Mouse (Mus musculus) heart, embryonic 10.5 days (tissue): ENCODE data around the gene Pibf1. TPM values are rescaled to one million over a fixed set of nuclear protein-coding genes. Genes with fewer than 3 reads are reported as not detected.

Experiments
- DNase-seq: peaks from one replicate; pipeline ENCODE4 v3.0.0-alpha.2; 2017; ENCODE audit warnings: low spot score
- H3K27ac ChIP-seq: fragments of 300-500 bp; sonication (generic); 2 replicates; pipeline ENCODE4 v1.5.1; 2016; ENCODE audit warnings: mild to moderate bottlenecking
- H3K27me3 ChIP-seq: fragments of 300-500 bp; sonication (generic); 2 replicates; pipeline ENCODE4 v1.6.1; 2016; ENCODE audit warnings: mild to moderate bottlenecking; ENCODE audit not compliant: poor library complexity, insufficient read depth, severe bottlenecking
- H3K36me3 ChIP-seq: fragments of 300-500 bp; sonication (generic); 2 replicates; pipeline ENCODE4 v1.6.1; 2016; ENCODE audit warnings: mild to moderate bottlenecking, moderate library complexity
- H3K4me1 ChIP-seq: fragments of 300-500 bp; sonication (generic); 2 replicates; pipeline ENCODE4 v1.6.1; 2016; ENCODE audit warnings: mild to moderate bottlenecking
- H3K4me3 ChIP-seq: fragments of 300-500 bp; sonication (generic); 2 replicates; pipeline ENCODE4 v1.5.1; 2016; ENCODE audit warnings: mild to moderate bottlenecking, moderate library complexity
- H3K9me3 ChIP-seq: fragments of 300-500 bp; sonication (generic); 2 replicates; pipeline ENCODE4 v1.6.1; 2016; ENCODE audit warnings: mild to moderate bottlenecking, moderate library complexity
- WGBS: fragments of 180-500 bp; shearing (Covaris S2); methylation state at CpG from one replicate; pipeline ENCODE4 v1.1.7; 2016; 5-methylcytosine and 5-hydroxymethylcytosine counted together
- polyA plus RNA-seq: library from polyadenylated mRNA; unstranded; fragments of >200 nt; fragmentation: Nextera tagmentation; extraction: Ambion mirVana; gene quantifications from 2 replicates; pipeline ENCODE4 v1.2.1, GENCODE M21; 2016

Gene Pibf1
- polyA plus RNA-seq, 1 experiment from 2014 or later = 18.5 TPM

DNA sequence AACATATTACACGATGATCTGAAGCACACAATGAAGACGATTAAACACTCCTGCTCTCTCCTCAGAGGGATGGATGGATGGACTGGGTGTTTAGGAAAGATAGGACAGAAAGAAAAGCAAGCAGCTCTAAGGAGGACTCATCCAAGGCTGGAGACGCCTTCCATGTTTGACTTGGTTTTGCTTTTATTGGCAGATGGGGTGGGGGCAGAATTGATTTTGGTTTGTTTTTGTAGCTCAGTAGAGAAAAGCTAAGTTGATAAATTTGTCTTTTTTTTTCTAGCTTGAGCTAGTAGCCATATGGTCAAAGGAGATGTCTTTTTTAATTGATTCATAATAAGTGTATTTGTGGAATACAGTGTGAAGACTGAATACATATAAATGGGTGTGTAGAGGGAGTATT is 133.8 kb downstream of the Pibf1 start:
- no peak for DNase-seq
- Histone ChIP-seq H3K27me3 (no peaks in the 10 kb centered on the region), H3K4me3 (no peak overlapping the region), H3K4me1 (no peaks in the 10 kb centered on the region), H3K36me3 (peaks cover 7% of the 10 kb centered on the region; the same call in 1 of the 2 replicates), H3K27ac (no peak overlapping the region), H3K9me3 (no peaks in the 10 kb centered on the region)
- 88% methylated on average over 3 of the region's 3 CpGs for WGBS

DNA sequence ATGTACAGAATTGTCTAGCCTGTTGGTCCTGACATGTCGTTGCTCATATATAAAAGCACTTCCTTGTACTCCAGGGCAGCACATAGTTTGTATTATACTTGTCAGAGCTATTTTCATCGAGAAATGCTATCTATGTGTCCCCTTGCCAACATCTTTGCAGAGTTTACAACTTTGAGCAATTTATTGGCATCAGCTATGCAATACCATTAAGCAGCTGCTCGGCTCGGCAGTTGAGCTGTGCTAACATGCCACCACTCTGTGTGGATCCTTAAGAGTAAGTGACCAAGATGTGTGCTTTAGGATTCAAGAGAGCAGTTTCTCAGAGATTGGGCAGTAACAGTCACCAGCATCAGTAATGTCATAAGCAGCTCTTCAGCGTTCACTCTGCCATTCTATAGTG is 137.9 kb downstream of the Pibf1 start:
- no peaks in the 10 kb centered on the region for H3K4me1 ChIP-seq
- 87% methylated on average over 5 of the region's 5 CpGs for WGBS
- DNase-seq = no peak
- peaks cover 7% of the 10 kb centered on the region; the same call in 1 of the 2 replicates for H3K36me3 ChIP-seq
- H3K9me3 ChIP-seq = no peaks in the 10 kb centered on the region
- H3K27me3 ChIP-seq = no peaks in the 10 kb centered on the region
- no peak overlapping the region for H3K4me3 ChIP-seq
- H3K27ac ChIP-seq = no peak overlapping the region

DNA sequence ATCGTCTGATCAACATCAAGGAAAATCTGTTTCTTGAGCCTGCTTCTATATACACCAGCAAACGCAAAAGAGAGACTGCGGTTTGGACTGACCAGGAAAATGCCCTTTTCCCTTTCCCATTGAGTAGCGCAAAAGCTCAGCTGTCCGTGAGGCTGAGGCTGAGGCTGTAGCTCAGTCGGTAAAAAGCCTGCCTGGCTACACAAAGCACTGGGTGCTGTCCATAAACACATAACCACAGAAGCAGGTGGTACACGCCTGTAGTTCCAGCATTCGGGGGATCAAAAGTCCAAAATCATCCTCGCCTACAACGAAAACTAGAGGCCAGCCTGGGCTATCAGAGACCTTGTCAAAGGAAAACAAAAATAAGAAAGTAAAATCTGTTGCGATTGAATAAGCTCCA is 141.3 kb downstream of the Pibf1 start:
- no peak overlapping the region for H3K27ac ChIP-seq
- H3K27me3 ChIP-seq = no peaks in the 10 kb centered on the region
- DNase-seq = no peak
- no peaks in the 10 kb centered on the region for H3K9me3 ChIP-seq
- peaks cover 13% of the 10 kb centered on the region; the same call in 1 of the 2 replicates for H3K36me3 ChIP-seq
- no peak overlapping the region for H3K4me3 ChIP-seq
- 85% methylated on average over 11 of the region's 11 CpGs for WGBS
- no peaks in the 10 kb centered on the region for H3K4me1 ChIP-seq

DNA sequence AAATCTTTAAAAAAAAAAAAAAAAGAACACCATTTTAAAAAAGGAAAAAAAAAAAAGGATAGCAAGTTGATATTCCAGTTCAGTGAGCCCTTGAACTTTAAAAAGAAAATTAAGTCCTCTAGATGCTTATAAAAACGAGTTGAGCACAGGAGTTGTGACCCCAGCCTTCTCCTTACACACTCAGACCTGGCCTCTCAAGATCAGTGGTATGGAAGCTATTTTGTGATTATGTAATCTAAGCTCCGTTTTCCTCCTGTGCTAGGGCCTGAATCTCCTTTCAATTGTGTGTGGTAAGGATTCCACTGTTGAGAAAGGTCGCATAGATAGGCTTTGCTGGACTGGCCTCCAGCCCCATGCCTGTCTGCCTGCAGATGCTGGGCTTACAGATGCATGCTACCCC is 145.3 kb downstream of the Pibf1 start:
- Histone ChIP-seq H3K4me1 (no peaks in the 10 kb centered on the region), H3K4me3 (no peak overlapping the region), H3K9me3 (no peaks in the 10 kb centered on the region), H3K27me3 (no peaks in the 10 kb centered on the region), H3K36me3 (peaks cover 17% of the 10 kb centered on the region; the same call in 1 of the 2 replicates), H3K27ac (no peak overlapping the region)
- DNase-seq = no peak
- WGBS = 64% methylated on average over 3 of the region's 3 CpGs

DNA sequence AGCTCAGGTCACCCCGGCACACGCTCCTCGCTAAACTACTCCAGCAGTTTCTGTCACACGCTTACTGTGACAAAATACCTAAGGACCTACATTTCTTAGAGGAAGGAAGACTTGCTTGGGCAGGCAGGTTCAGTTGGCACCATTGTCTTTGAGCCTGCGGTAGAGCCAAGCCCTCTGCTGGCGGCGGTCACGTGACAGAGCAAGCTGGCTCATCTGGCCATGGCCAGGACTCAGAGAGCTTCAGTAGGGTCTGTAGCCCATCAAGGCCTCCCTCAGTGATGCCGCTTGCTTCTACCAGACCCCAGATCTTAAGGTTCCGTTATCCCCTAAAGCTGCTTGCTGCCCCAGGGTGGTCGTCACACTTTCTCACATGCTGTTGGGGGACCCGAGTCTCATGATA is 162.8 kb downstream of the Pibf1 start:
- H3K27me3 ChIP-seq = no peaks in the 10 kb centered on the region
- no peaks in the 10 kb centered on the region for H3K9me3 ChIP-seq
- no peak overlapping the region for H3K4me3 ChIP-seq
- H3K36me3 ChIP-seq = no peaks in the 10 kb centered on the region
- DNase-seq = no peak
- peaks cover 6% of the 10 kb centered on the region for H3K4me1 ChIP-seq
- 87% methylated on average over 12 of the region's 12 CpGs for WGBS
- H3K27ac ChIP-seq = no peak overlapping the region

DNA sequence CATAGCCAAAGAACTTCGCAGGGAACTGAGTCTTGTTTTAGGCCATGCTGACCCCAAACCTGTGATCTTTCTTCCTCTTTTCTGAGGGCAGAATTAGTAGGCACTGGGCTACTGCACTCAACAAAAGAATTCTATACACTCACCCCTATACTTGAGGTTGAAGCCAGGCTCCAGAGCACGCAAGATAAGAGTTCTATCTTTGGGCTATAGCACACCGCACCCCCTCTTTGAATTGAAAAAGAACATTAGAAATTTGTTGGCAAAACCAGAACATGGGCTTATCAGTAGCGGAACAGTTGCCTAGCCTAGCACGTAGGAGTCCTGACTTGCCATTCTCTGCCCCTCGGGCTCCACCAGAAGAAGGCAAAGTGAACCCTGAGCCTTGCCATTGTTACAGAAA is 164.6 kb downstream of the Pibf1 start:
- Histone ChIP-seq H3K27ac (no peak overlapping the region), H3K27me3 (no peaks in the 10 kb centered on the region), H3K36me3 (no peaks in the 10 kb centered on the region), H3K4me3 (no peak overlapping the region), H3K4me1 (peaks cover 6% of the 10 kb centered on the region), H3K9me3 (no peaks in the 10 kb centered on the region)
- DNase-seq = no peak
- 69% methylated on average over 6 of the region's 6 CpGs for WGBS

DNA sequence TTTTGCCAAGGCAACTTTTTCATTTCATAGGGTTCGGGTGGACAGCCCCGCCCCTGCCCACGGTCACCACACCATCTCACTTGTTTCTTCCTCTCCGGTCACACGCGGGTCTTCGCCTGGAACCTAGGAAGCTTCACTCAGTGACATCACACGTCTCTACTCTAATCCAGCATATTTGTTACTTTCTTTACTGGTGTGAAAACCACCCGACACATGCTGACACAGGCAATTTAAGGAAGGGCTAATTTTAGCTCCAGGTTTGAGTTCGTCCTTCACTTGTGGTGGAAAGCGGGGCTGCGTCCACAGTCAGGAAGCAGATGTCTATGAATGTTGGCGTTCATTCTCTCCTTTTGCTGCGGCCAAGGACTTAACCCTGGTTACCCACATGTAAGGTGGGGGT is 166.6 kb downstream of the Pibf1 start:
- Histone ChIP-seq H3K9me3 (no peaks in the 10 kb centered on the region), H3K4me3 (no peak overlapping the region), H3K27ac (no peak overlapping the region), H3K4me1 (peaks cover 6% of the 10 kb centered on the region), H3K27me3 (no peaks in the 10 kb centered on the region), H3K36me3 (no peaks in the 10 kb centered on the region)
- DNase-seq = no peak
- 76% methylated on average over 14 of the region's 14 CpGs for WGBS

DNA sequence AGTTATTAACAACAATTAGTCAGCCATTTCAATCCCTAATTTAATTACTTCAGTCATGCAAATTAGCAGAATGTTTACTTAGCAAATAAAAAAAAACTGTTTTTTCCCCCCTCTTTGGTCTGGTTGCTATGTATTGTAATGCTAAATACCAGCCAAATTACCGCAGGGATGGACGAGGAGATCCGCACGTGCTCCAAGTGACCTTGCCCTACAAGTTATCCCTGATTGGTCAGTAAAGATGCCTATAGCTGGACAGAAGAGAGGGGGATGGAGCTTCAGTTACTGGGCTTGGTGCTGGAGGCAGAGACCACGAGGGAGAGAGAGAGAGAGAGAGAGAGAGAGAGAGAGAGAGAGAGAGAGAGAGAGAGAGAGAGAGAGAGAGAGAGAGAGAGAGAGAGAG is 167.5 kb downstream of the Pibf1 start:
- Histone ChIP-seq H3K4me3 (no peak overlapping the region), H3K36me3 (no peaks in the 10 kb centered on the region), H3K9me3 (no peaks in the 10 kb centered on the region), H3K27me3 (no peaks in the 10 kb centered on the region), H3K4me1 (peaks cover 6% of the 10 kb centered on the region), H3K27ac (no peak overlapping the region)
- 81% methylated on average over 5 of the region's 5 CpGs for WGBS
- DNase-seq = no peak

DNA sequence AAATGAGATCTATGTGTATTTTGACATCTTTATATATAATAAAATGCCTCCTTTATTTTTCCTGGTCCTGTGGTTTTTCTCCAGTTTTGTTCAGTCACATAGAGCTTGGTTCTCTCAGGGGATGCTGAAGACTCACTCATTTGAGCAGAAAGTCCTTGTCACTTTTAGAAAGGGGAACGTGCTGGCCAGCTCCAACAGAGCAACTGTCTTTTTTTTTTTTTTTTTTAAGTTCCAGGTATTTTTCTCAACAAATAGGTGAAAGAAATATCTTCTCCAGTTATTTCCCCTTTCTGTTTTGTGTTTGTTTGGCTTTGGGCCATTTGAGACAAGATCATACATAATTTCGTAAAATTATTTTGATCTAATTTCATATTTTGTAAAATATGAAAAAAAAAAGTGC is 174.8 kb downstream of the Pibf1 start:
- H3K4me1 ChIP-seq = peaks cover 5% of the 10 kb centered on the region; the same call in 1 of the 2 replicates

DNA sequence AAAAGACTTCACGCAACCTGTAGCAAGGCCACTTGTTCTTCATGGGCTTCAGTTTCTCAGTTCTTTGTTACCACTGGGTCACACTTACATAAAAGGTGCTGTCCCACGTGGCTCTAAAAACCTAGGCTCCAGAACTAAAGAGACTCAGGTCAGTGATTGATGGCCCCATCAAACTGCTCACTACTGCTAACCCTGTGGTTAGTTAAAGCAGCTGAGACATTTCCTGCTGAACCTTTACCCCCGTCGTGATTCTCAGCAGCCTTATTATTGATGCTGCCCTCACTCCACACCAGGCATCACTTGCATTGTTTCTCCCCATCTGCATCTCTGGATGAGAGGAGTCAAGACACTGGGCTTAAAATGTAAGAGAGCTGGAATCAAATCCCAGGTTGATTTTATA is 176.6 kb downstream of the Pibf1 start:
- no peak overlapping the region for H3K27ac ChIP-seq
- no peak for DNase-seq
- H3K4me3 ChIP-seq = no peak overlapping the region
- H3K4me1 ChIP-seq = peaks cover 5% of the 10 kb centered on the region; the same call in 1 of the 2 replicates
- WGBS = 43% methylated on average over 4 of the region's 4 CpGs
- no peaks in the 10 kb centered on the region for H3K9me3 ChIP-seq
- no peaks in the 10 kb centered on the region for H3K36me3 ChIP-seq
- no peaks in the 10 kb centered on the region; the same call in 1 of the 2 replicates for H3K27me3 ChIP-seq

More for the DNA sequence above, 174.8 kb downstream of the Pibf1 start:
- no peak overlapping the region for H3K4me3 ChIP-seq
- WGBS = 53% methylated on average over 2 of the region's 2 CpGs
- no peaks in the 10 kb centered on the region for H3K36me3 ChIP-seq
- H3K9me3 ChIP-seq = no peaks in the 10 kb centered on the region
- DNase-seq = no peak
- H3K27ac ChIP-seq = no peak overlapping the region
- no peaks in the 10 kb centered on the region for H3K27me3 ChIP-seq

DNA sequence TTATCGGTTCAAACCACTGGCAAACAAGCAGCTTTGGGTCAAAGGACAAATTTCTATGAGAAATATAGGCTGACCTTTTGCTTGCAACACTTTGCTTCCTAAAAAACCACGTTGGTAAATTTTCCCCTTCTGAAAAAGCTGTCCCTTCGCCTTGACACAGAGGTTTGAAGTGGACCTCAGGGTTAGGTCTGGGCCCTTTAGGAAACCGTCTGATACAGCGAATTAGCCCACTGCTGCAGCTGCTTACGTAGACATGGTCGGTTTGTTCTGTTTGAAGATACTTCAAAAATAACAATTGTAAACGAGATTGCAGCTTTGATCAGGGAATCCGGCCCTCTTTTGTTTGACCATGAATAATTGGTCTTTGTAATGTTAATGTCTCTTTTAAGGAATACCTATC is 179.1 kb downstream of the Pibf1 start:
- Histone ChIP-seq H3K27me3 (no peaks in the 10 kb centered on the region; the same call in 1 of the 2 replicates), H3K4me1 (peaks cover 5% of the 10 kb centered on the region; the same call in 1 of the 2 replicates), H3K36me3 (no peaks in the 10 kb centered on the region), H3K27ac (no peak overlapping the region), H3K9me3 (no peaks in the 10 kb centered on the region), H3K4me3 (no peak overlapping the region)
- 43% methylated on average over 9 of the region's 9 CpGs for WGBS
- no peak for DNase-seq

DNA sequence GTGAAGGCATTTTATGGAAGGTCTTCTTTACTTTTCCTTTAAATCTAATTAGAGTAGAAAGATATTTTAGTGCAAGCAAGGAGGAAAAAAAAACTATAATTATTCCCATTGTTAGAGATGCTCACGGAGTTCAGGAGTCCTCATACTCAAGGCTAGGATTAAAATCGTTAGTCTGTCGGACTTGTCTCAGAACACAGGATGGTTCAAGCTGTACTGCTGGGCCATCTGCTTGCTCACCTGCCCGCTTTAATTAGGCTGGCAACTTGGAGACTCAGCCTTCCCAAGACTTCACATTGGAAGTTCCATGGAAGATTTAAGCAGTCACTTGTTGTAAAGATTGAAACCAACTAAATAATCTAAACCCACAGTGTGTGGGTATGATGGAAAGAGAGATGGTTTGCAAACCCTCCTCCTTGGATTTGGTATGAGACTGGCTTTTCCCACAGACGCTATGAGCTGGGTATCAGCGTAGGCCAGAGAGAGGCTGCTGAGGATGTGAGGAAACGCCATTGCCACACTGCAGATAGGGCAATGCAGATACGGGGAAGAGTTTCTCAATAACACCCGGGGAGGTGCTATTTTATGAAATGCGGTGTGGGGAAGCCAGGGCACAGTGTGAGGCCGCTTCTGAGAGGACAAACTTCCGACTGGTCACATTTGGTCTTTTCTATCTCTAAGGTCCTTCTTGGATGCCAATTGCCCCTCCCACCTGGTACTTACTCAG is 179.7 kb downstream of the Pibf1 start:
- WGBS = 41% methylated on average over 12 of the region's 12 CpGs
- no peaks in the 10 kb centered on the region for H3K36me3 ChIP-seq

DNA sequence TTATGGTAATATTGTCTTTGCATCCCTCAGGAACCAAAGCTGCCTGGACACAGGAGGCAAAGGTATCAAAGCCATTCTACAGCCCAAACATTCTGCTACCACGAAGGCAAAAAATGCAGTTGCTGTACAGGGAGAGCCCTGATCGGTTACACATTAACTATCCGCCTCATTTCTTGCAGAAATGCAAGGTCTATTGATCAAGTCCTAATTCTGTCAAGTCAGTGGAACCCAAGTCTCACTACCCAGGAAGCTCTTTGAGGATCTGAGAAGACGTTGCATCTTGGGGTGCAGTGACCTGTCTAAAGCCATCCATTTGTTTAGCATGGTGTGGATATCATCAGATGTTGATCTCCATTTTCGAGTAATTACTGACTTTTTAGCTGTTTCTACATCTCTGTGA is 181.2 kb downstream of the Pibf1 start:
- 82% methylated on average over 5 of the region's 5 CpGs for WGBS
- Histone ChIP-seq H3K4me1 (no peaks in the 10 kb centered on the region), H3K36me3 (no peaks in the 10 kb centered on the region), H3K27ac (no peak overlapping the region), H3K27me3 (no peaks in the 10 kb centered on the region; the same call in 1 of the 2 replicates), H3K9me3 (no peaks in the 10 kb centered on the region), H3K4me3 (no peak overlapping the region)
- no peak for DNase-seq

More for the DNA sequence above, 179.7 kb downstream of the Pibf1 start:
- DNase-seq = no peak
- Histone ChIP-seq H3K27ac (no peak overlapping the region), H3K27me3 (no peaks in the 10 kb centered on the region; the same call in 1 of the 2 replicates), H3K9me3 (no peaks in the 10 kb centered on the region), H3K4me1 (no peaks in the 10 kb centered on the region; the same call in 1 of the 2 replicates), H3K4me3 (no peak overlapping the region)
